Mouse (Mus musculus): ENCODE measurements around the gene Cacna2d2.

- TF ChIP-seq POLR2A (IDR thresholded peaks at IDR 0.05; ENCODE audit: borderline replicate concordance, extremely low read depth, low read depth, low read length) (no peak), CTCF (IDR thresholded peaks at IDR 0.05; ENCODE audit: insufficient read depth, low read length) (no peak)
These were observed 29.2 kb downstream of the Cacna2d2 start for GRCm38 (mm10) chr9:107428451-107429186.
